Mouse (Mus musculus): Measurements from ENCODE around the gene Hyou1.
"Not testable (repeated sequence)": the region's sequence is repeated elsewhere in the genome, so short reads cannot be mapped to it uniquely, and the experiment has no call there.

The Hyou1 gene

DNA sequence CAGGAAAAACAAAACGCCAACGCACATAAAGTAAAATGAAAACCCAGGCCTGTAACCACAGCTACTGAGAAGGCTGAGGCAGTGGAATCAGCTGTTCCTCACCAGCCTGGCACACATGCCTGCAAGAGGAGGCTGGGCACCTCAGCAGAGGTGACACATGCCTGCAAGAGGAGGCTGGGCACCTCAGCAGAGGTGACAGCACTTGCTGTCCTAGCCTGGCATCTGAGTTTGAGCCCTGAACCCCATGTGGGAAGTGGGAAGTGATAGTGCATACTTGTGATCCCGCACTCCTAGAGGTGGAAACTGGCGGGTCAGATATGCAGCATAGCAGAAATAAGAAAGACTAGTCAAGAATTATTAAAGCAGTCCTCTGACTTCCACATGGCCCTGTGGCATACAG is 27.9 kb upstream of the Hyou1 start:
- no peak for DNase-seq (ENCODE audit: low read depth in 2 of 2, low spot score in 2 of 2)

DNA sequence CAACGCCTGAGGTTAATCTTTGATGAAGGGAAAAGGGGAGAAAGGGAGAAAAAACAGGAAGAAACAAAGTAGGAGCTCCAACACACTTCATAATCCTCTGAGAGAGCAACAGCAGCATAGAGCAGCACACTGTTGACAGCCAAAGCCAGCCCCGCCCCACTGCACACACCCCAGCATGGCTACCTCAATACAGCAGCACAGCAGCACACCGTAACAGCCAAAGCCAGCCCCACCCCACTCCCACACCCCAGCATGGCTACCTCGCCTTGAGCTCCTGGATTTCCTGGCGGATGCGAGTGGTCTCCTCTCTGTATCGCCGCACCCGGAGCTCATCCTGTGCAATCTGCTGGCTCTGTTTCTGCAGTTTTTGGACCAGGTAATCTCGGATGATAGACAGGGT is 27.0 kb upstream of the Hyou1 start:
- DNase-seq (ENCODE audit: low read depth in 2 of 2, low spot score in 2 of 2) = no peak

DNA sequence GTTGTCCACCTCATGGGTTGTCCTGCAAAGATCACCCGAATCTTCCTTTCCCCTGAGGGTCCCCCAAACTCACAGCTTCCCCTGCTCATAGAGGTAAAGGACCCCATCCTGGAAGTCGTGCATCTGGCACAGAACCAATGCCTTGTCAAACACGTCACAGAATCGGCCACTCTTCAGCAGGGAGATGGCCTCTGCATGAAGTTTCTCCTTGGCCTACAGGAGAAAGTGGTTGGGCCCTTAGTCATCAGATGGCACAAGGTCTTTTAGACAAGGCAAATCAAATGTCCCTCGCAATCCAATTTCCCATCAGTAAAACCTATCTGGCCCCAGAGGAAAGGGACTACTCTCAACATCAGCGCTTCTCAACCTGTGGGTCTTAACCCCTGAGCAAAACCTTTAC is 26.1 kb upstream of the Hyou1 start:
- no peak for DNase-seq (ENCODE audit: low read depth in 2 of 2, low spot score in 2 of 2)

DNA sequence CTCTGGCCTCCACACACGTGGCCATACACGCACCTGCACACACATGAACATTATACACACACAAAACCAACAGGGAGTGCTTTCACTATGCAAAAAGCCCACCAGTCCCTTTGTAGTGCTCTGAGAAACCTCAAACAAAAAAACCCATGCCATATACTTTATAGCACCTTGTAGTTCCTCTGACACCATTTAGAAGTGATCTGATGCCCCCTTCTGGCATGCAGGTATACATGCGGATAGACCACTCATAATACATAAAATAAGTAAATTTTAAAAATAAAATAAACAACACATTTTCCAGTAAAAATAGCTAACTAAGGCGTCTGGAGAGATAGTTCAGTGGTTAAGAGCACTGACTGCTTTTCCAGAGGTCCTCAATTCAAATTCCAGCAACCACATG is 22.1 kb upstream of the Hyou1 start:
- DNase-seq (ENCODE audit: low read depth in 2 of 2, low spot score in 2 of 2) = peak in 1 of 2 experiments; percentile 43

DNA sequence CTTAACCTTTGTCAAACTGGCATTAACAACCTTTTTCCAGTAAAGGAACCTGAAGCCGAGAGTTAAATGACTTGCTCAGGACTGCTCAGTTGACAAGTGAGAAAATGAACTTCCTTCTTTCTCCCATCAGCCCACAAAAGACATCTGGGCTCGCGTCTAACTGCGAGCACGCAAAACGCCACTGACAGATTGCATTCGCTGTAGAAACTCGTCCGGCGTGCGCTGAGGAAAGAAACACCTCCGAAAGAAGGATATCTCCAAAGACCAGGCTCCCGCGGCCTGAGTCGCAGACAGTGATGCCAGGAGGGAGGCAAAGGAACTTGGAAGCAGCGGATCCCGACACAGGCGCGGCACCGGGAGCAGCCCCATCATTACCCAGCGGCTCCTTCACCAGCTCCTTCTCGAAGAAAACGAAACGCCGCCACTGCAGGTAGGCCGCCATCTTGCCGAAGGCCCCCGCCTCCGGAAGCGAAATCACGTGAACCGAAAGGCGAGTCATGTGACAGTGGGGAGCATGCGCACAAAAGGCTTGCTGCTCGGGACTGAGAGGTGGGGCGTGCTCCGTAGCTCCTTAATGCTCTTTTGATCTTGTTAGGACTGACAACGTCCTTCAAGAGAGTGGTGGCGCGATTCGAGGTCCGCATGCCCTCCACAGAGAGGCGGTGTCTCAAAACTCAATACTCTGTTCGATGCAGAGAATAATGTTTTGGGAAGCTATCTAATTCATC is 17.9 kb upstream of the Hyou1 start, which contains the start of gene Vps11:
Vps11 (minus strand) TSS at position 481 of the 728 bp plus-strand sequence.
- DNase-seq (ENCODE audit: low read depth in 2 of 2, low spot score in 2 of 2) = peak; percentile 92 to 95

DNA sequence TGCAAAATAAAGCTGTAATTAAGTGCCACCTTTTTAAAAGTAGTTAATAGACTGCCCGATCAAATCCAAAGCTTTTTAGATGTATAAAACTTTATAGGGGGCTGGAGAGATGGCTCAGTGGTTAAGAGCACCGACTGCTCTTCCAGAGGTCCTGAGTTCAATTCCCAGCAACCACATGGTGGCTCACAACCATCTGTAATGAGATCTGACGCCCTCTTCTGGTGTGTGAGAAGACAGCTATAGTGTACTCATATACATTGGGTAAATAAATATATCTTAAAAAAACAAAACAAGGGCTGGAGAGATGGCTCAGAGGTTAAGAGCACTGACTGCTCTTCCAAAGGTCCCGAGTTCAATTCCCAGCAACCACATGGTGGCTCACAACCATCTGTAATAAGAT is 17.4 kb upstream of the Hyou1 start:
- not testable (repeated sequence) for DNase-seq (ENCODE audit: low read depth in 2 of 2, low spot score in 2 of 2)

DNA sequence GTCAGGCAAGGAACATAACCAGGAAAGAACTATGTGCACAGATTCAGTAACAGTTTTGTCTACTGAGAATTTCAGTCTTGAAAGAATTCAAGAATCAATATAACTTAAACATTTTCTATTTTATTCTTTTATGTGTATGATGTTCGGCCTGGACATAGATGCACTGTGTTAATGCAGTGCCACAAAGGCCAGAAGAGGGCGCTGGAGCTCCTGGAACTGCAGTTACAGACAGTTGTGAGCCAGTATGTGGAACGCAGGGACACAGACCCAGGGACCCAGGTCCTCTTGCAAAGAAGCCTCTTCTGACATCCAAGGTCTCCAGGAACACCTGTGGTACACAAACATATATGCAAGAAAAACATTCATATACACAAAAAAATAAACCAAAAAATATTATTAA is 14.8 kb upstream of the Hyou1 start:
- peak; percentile 17 to 47 for DNase-seq (ENCODE audit: low read depth in 2 of 2, low spot score in 2 of 2)

DNA sequence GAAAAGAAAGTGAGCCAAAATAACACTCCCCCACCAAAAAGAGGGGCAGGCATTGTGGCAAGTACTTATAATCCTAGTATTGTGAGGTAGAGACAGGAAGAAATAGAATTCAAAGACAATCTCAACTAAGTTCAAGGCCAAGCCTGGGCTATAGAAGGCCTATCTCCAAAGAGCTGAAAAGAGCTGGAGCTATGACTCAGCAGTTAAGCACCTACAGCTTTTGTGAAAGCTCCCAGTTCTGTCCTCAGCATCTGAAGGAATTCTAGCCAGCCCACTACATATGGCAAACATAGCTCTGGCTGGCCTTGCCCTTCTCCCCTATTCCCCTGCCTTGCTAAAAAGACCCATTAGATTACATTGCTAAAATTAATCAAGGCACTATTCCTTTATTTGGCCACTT is 5.9 kb upstream of the Hyou1 start:
- no peak for DNase-seq (ENCODE audit: low read depth in 2 of 2, low spot score in 2 of 2)

DNA sequence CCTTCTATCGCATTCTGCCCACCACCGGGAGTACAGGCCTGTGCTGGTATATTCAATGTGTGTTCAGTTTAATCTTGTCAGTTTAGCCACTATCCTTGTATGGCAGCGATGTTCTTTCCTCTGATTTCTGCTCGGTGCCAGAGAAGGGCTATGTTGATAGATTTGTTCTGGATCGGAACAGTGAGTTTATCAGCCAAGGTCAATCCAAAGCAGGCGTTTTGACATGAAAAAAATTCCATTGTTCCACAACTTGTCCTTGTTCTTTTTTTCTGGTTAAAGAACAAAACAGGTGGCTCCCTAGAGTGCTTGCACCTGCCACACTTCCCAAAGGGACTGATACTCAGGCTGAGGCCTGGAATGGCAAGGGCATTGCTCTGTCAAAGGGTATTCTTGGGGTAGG is 3.1 kb upstream of the Hyou1 start:
- no peak for DNase-seq (ENCODE audit: low read depth in 2 of 2, low spot score in 2 of 2)

DNA sequence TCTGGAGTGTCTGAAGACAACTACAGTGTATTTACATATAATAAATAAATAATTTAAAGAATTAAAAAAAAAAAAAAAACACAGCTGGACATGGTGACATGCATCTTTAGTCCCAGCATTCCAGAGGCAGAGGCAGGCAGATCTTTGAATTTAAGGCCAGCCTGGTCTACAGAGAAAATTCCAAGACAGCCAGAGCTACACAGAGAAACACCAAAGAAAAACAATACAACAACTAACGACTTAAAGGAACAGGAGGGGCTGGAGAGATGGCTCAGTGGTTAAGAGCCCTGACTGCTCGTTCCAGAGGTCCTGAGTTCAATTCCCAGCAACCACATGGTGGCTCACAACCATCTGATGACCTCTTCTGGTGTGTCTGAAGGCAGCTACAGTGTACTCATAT is 2.0 kb upstream of the Hyou1 start:
- not testable (repeated sequence) for DNase-seq (ENCODE audit: low read depth in 2 of 2, low spot score in 2 of 2)

DNA sequence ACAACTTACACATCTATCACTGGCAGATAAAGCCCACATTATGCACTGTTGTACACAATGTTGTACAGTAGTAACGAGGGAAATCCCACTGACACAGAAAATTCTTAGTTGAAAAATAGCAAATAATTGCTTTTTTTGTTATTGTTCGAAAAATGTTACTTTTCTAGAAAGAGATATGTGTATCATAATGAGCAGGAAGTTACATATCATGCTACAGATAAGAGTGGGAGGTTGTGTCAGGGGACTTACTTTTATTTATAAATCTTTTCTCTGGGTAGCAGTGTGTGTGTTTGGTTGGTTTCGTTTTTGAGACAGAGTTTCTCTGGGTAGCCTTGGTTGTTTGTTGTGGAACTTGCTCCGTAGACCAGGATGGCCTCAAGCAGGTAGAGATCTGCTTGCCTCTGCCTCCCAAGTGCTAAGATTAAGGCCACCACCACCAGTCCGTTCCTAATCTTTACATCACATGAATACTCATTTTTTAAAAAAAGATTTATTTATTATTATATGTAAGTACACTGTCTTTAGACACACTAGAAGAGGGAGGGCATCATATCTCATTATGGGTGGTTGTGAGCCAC is 1.0 kb upstream of the Hyou1 start:
- no peak for DNase-seq (ENCODE audit: low read depth in 2 of 2, low spot score in 2 of 2)

DNA sequence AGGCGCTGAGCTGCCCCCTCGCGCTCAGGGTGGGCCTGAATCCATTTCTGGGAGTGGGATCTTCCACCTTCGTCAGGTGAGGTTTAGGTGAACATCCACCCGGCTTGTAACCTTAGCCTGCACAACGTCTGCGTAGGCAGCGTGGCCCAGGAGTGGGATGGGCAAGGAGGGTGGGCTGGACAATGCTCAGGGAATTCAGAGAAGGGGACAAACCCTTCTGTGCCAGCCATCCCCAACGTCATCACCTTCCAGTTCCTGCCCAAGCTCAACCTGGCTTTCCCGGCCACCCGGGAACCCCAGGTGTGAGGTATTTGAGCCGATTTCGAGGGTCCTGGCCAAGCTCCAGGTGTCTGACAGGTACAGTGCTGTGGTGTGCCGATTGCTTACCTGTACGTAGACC is 572 bp downstream of the Hyou1 start:
- DNase-seq (ENCODE audit: low read depth in 2 of 2, low spot score in 2 of 2) = no peak

DNA sequence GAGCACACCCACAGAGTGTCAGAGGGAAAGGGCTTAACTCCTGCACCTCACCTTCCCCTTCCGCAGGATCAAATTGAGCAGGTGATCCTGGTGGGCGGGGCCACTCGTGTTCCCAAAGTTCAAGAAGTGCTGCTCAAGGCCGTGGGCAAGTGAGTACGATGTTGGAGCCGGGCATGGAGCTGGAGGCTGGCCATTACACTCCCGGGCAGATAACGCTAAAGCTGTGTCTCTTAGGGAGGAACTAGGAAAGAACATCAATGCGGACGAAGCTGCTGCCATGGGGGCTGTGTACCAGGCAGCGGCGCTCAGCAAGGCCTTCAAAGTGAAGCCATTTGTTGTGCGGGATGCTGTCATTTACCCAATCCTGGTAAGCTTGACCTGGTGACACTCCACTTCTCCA is 5.3 kb downstream of the Hyou1 start:
- no peak for DNase-seq (ENCODE audit: low read depth in 2 of 2, low spot score in 2 of 2)

DNA sequence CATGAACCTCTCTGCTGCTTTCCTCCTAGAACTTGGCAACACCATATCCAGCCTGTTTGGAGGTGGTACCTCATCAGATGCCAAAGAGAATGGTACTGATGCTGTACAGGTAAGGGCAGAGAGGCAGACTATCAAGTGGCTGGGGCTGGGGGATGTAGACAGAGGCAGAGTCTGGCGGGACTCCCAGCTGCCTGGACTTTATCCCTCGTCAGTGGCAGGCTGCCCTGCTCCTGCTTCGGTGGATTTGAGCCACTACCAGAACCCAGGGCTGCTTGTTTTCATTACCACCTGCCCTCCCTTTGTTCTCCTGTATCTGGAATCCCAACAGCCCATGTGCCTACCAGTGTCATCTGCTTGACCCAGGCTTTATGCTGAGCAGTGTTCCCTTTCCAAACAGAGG is 7.9 kb downstream of the Hyou1 start:
- no peak for DNase-seq (ENCODE audit: low read depth in 2 of 2, low spot score in 2 of 2)

DNA sequence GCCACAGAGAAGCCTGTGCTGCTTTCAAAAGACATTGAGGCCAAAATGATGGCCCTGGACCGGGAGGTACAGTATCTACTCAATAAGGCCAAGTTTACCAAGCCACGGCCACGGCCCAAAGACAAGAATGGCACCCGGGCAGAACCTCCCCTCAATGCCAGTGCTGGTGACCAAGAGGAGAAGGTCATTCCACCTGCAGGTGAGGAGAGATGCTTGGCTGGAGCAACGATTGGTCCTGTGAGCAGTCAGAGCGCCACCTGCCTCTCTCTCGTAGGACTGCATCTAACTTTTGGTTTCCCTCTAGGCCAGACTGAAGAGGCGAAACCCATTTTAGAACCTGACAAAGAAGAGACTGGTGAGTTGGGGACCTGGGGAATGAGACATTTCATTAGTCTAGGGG is 10.0 kb downstream of the Hyou1 start:
- DNase-seq (ENCODE audit: low read depth in 2 of 2, low spot score in 2 of 2) = peak; percentile 21 to 58

DNA sequence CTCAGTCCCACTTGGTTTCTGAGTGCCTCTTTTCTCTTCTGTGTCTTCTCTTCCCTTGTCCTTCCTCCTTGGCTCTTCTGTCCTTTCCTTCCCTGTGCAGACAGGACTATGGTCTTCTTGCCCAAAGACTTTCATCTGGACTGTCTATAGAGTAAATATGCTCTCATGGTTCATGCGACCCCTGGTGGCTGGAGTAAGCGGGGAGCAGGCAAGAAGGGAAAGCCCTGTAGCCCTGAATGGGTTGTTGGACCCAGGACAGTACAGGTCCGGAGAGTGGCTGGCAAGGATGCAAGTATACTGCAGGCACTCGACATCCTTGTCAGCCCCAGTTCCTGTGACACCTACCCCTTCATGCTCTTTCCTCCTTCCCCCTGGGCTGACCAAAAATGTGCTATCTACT is 12.2 kb downstream of the Hyou1 start:
- DNase-seq (ENCODE audit: low read depth in 2 of 2, low spot score in 2 of 2) = peak; percentile 48 to 63

DNA sequence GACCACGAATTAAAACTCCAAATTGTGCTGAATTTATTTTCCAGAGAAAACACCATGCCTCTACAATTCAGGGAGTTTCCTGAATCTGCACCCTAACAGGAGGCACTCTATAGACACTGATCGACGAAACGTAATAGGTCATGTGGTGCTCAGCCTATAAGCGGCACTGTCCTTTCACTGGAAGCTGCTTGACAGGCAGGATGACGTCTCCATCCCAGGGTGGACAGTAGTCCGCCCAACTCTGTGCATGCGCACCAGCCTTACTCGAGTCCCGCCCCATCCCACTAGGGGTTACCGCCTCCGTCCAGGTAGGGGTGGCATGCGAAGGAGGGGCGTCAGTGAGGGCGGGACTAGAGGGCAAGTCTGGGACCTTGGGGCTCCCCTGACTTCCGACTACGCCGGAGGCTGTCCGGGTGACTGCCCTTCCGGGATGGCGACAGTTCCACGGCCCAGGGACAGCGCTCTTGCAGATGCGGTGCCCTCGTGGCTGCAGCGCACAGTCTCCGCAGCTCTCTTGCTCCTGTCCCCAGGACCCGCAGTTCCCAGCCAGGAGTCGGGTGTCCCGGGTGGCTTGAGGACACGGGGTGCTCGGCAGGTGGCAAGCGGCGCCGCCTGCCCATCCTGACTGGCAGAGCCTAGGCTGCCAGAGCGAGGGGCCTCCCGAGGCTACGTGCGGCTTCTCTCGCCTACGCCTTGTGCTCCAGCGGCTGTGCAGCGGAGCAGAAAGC is 17.6 kb downstream of the Hyou1 start, which contains the start of gene Slc37a4:
Slc37a4 (plus strand) TSS at position 169 of the 728 bp plus-strand sequence.
- DNase-seq (ENCODE audit: low read depth in 2 of 2, low spot score in 2 of 2) = peak; percentile 86

DNA sequence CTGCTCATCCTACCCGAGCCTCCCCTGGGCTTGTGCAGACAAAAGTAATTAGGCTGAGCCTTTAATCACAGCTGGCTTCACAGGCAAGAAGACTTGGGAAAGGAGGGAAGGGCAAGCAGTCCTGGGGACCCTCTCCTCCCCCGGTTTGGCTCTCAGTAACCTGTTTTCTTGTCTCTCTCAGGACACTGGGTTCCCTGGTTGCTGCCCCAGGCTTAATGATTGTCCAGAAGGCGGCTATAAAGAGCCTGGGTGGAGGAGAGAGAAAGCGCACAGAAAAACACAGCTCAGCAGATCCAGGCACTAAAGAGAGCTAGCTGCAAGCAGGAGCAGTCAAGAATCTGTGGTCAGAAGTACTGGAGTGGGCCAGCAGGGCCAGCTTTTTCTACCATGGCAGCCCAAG is 18.8 kb downstream of the Hyou1 start:
- no peak for DNase-seq (ENCODE audit: low read depth in 2 of 2, low spot score in 2 of 2)

DNA sequence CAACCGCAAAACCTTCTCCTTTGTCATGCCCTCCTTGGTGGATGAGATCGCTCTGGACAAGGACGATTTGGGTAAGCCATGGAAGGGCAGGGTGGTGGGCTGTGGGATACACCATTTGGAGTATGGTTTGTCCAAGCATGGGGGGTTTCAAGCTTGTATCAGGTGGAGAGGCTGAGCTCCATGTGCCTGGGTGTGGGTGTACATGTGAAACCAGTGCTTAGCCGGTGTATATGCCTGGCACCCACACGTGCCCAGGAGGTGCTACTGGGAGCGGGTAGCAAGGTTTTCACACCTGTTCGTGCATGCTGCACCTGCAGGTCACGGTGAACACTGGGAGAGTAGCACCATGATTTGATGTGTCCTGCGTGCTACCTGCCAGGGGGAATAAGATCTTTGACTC is 19.3 kb downstream of the Hyou1 start:
- DNase-seq (ENCODE audit: low read depth in 2 of 2, low spot score in 2 of 2) = no peak

DNA sequence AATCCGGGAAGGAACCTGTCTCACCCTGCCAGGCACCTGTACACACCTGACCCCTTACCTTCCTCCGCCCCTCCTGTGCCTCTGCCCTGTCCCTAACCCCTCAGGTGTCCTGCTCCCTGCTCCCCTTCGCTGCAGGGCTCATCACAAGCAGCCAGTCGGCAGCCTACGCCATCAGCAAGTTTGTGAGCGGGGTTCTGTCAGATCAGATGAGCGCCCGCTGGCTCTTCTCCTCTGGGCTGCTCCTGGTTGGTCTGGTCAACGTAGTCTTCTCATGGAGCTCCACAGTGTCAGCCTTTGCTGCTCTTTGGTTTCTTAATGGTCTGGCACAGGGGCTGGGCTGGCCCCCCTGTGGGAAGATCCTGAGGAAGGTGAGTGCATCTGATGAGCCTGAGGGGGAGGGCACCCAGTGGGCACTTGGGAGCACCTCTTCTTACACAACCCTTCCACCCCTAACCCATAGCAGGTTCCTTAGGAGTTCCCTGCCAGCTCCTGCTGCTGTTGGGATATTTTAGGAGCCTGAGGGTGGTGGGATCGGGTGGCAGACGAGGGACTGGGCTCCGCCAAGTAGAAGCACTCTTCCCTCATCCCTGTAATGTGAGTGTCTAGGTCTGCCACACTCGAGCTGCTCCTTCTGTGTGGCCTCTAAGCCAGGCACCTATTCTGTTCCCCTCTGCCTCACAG is 20.0 kb downstream of the Hyou1 start:
- DNase-seq (ENCODE audit: low read depth in 2 of 2, low spot score in 2 of 2) = no peak

DNA sequence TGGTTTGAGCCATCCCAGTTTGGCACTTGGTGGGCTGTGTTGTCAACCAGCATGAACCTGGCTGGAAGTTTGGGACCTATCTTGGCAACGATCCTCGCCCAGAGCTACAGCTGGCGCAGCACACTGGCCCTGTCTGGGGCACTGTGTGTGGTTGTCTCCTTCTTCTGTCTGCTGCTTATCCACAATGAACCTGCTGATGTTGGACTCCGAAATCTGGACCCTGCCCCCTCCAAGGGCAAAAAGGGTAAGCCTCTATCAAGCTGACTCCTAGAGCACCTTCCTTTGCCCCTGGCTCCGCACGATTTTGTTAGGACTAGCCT is 20.5 kb downstream of the Hyou1 start:
- DNase-seq (ENCODE audit: low read depth in 2 of 2, low spot score in 2 of 2) = no peak

DNA sequence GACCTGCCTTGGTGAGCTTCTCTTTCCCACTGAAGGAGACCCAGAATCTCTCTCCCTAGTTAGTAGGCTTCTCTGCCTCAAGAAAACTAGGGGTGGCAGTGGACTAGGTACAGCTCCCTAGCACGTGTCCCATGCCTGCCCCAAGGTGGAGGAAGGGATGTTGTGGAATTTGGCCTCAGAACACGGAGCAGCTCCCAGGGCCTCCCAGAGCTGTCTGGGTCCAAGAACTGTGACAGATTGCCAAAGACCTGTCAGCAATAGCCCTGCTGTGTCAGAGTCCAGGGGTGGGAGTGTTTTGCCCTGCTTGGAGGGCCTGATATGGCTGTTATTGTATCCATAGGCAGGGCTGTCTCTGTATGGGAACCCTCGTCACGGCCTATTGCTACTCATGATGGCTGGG is 21.8 kb downstream of the Hyou1 start:
- DNase-seq (ENCODE audit: low read depth in 2 of 2, low spot score in 2 of 2) = no peak
